Mouse (Mus musculus) forebrain, embryonic 16.5 days (tissue): Measurements from ENCODE around the gene Tapbp. TPM values are rescaled to one million over a fixed set of nuclear protein-coding genes. Genes with fewer than 3 reads are reported as not detected.

ENCODE experiments used
- ATAC-seq: fragments of 200-750 bp; cut with Nextera tagmentation; 2 replicates; pipeline ENCODE4 v1.8.0; 2017; ENCODE audit warnings: mild to moderate bottlenecking, moderate library complexity
- H3K27ac ChIP-seq: fragments of 300-500 bp; sonication (generic); 2 replicates; pipeline ENCODE4 v1.5.1; 2014; ENCODE audit warnings: low read length, control low read depth
- H3K27me3 ChIP-seq: fragments of 300-500 bp; sonication (generic); replicated peaks from 2 replicates; pipeline ENCODE4 v1.6.1; 2014; ENCODE audit warnings: low read length; ENCODE audit not compliant: control insufficient read depth, insufficient read depth
- H3K36me3 ChIP-seq: fragments of 300-500 bp; sonication (generic); 2 replicates; pipeline ENCODE4 v1.6.1; 2014; ENCODE audit not compliant: control insufficient read depth, insufficient read depth
- H3K4me1 ChIP-seq: fragments of 300-500 bp; sonication (generic); replicated peaks from 2 replicates; pipeline ENCODE4 v1.6.1; 2014; ENCODE audit warnings: low read length; ENCODE audit not compliant: control insufficient read depth, insufficient read depth
- H3K4me2 ChIP-seq: fragments of 300-500 bp; sonication (generic); 2 replicates; pipeline ENCODE4 v1.6.1; 2014; ENCODE audit warnings: mild to moderate bottlenecking, low read length, control low read depth
- H3K4me3 ChIP-seq: fragments of 300-500 bp; sonication (generic); replicated peaks from 2 replicates; pipeline ENCODE4 v1.5.1; 2014; ENCODE audit warnings: mild to moderate bottlenecking, low read length, control low read depth
- H3K9ac ChIP-seq: fragments of 300-500 bp; sonication (generic); replicated peaks from 2 replicates; pipeline ENCODE4 v1.6.1; 2014; ENCODE audit warnings: low read depth, low read length, control low read depth
- H3K9me3 ChIP-seq: fragments of 300-500 bp; sonication (generic); 2 replicates; pipeline ENCODE4 v1.6.1; 2016; ENCODE audit warnings: low read length; ENCODE audit not compliant: control insufficient read depth
- WGBS: fragments of 180-500 bp; shearing (Covaris S2); extraction: QIAGEN DNeasy Blood & Tissue Kit; methylation state at CpG from one replicate; pipeline ENCODE4 v1.1.7; 2014; 5-methylcytosine and 5-hydroxymethylcytosine counted together
- polyA plus RNA-seq: library from polyadenylated mRNA; unstranded; fragments of >200 nt; fragmentation: Nextera tagmentation; extraction: Ambion mirVana; gene quantifications from 2 replicates; pipeline ENCODE4 v1.2.1, GENCODE M21; 2015

Tapbp gene
- polyA plus RNA-seq, 1 experiment from 2014 or later: 13.7 TPM

DNA sequence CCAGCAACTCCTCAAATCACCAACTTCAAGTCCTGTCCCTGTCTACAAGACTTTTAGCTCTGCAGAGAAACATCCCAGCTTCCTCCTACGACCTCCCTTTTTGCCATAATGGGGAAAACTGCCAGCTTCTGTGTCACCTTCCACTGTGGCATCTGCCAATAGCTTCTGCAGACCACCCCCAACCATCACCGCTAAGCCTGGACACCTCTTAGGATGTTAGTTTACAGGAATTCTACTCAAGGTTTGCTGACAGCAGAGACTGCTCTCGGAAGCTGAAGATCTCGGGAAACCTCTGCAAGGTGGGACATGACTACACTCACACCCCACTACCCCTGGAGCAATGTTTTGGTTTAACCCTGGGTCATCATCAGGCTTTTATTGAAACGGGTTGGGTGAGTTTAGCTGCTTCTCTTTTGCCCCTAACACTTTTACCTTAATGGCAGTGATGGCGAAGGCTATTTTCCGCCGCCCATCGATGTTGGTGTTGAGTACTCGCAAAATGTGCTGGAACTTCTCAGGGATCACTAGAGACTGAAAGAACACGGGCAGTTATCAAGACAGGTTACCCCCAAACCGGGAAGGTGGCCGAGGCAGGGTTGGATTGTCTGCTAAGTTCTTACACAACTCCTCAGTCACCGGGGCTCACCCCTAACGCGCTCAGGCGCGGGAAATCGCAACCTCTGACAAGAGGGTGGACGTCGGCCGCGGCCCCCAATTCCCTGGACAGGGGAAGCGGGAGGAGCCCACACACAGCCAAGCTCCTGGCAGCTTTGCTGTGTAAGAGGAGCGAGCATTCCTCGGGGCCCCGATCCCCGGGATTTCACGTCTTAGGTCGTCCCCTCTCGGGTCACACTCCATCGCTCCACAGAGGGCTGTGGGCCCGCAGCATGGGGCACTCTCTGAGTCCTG is 39.2 kb downstream of the Tapbp start:
- H3K27me3 ChIP-seq: no peaks in the 10 kb centered on the region
- peaks cover 51% of the 10 kb centered on the region for H3K4me1 ChIP-seq
- WGBS: 2% methylated on average over 33 of the region's 33 CpGs
- H3K36me3 ChIP-seq: peaks cover 10% of the 10 kb centered on the region
- peak; percentile 39 for ATAC-seq
- H3K4me2 ChIP-seq: peak overlapping the region; percentile 82
- H3K9me3 ChIP-seq: no peaks in the 10 kb centered on the region
- peak overlapping the region; percentile 85 for H3K4me3 ChIP-seq
- H3K27ac ChIP-seq: peak overlapping the region; percentile 88
- H3K9ac ChIP-seq: peak overlapping the region; percentile 94

DNA sequence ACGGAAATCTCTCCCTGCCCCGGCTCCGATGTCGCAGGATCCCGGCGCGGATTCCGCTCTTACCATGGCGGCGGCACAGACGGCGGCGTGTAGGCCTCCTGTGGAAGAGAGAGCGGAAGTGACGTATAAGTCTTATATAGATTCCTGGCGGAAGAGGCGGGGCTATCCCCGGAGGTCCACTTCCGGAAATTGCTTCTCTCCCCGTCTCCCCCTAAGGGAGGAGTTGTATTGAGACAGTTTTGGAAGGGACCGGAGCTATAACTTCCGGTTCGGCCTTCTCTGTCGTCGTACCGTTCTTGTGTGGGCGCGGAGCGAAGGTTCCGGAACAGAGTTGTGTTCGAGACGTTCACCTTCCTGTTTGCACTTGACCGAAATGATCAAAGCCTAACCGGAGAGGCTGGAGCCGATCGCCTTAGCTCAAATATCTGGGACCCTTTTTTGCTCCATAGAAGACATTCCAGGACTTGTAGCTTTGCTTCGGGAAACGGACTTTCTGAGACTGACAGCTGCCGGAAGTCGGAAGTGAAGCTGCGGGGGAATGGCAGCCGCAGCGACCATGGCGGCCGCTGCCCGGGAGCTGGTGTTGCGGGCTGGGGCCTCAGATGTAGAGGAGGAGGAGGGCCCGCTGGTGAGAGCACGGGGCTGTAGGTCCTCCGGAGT is 40.0 kb downstream of the Tapbp start, which contains the start of the genes Vps52 and Rps18:
Gene Vps52, plus strand, starts transcription at position 258 of the 660 bp plus-strand sequence.
Gene Rps18, minus strand, starts transcription at position 447 of the 660 bp plus-strand sequence.
- Histone ChIP-seq H3K4me3 (peak within 1 kb of the TSS; percentile 85), H3K36me3 (peaks cover 12% of the 10 kb centered on the region), H3K27ac (peak within 1 kb of the TSS; percentile 88), H3K4me1 (peaks cover 43% of the 10 kb centered on the region), H3K9me3 (no peaks in the 10 kb centered on the region), H3K9ac (peak within 1 kb of the TSS; percentile 94), H3K27me3 (no peaks in the 10 kb centered on the region), H3K4me2 (peak within 1 kb of the TSS; percentile 82)
- under 1% methylated on average over 50 of the region's 50 CpGs for WGBS
- peak; percentile 91 for ATAC-seq

- 5% methylated on average over 10 of the region's 10 CpGs for WGBS
- Histone ChIP-seq H3K27ac (peak overlapping the region; percentile 87), H3K4me2 (peak overlapping the region; percentile 71), H3K9ac (peak overlapping the region; percentile 68), H3K4me1 (peaks cover 40% of the 10 kb centered on the region), H3K27me3 (no peaks in the 10 kb centered on the region), H3K4me3 (peak overlapping the region; percentile 85), H3K36me3 (peaks cover 12% of the 10 kb centered on the region), H3K9me3 (no peaks in the 10 kb centered on the region)
- no peak for ATAC-seq
Observed at GRCm38 (mm10) chr17:33956336-33956735, 40.6 kb downstream of the Tapbp start.

DNA sequence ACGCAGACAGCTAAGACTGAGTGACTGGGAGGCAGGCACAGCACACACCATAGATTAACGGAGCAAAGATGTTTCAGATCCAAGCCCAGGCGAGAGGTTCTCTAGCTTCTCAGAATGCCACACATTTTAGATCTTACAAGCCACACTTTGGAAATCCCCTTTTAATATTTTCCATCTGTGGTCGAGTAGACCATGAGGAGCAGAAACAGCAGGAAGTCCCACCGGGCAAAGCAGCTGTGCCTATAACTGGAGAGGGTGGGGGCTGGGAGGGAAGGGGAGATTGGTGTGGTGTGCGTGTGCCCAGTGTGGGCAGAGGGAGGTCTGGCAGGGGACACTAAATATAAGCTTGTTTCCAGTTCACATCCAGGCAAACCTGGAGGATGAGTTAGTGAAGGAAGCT is 41.8 kb downstream of the Tapbp start:
- H3K36me3 ChIP-seq: peaks cover 10% of the 10 kb centered on the region; the same call in 1 of the 2 replicates
- no peak overlapping the region for H3K4me2 ChIP-seq
- no peak overlapping the region for H3K4me3 ChIP-seq
- no peak overlapping the region for H3K27ac ChIP-seq
- H3K9me3 ChIP-seq: no peaks in the 10 kb centered on the region
- no peak for ATAC-seq
- H3K27me3 ChIP-seq: no peaks in the 10 kb centered on the region
- H3K9ac ChIP-seq: no peak overlapping the region
- H3K4me1 ChIP-seq: peaks cover 30% of the 10 kb centered on the region
- WGBS: 90% methylated on average over 6 of the region's 6 CpGs

DNA sequence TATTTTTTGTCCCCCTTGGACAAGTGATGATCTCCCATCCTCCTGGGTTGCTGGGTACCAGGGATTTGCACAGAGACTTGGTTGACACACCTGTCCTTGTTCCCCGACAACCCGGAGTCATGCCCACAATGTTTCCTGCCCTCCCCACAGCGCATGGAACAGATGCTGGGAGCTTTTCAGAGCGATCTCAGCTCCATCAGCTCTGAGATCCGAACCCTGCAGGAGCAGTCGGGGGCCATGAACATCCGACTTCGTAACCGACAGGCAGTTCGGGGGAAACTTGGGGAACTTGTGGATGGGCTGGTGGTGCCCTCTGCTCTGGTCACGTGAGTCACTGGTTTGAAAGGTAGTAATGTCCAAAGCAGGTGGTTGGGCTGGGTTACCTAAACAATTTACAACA is 42.8 kb downstream of the Tapbp start:
- H3K36me3 ChIP-seq: peaks cover 9% of the 10 kb centered on the region
- H3K27me3 ChIP-seq: no peaks in the 10 kb centered on the region
- H3K4me3 ChIP-seq: no peak overlapping the region
- no peak for ATAC-seq
- no peak overlapping the region for H3K9ac ChIP-seq
- 95% methylated on average over 11 of the region's 11 CpGs for WGBS
- H3K27ac ChIP-seq: no peak overlapping the region
- H3K4me2 ChIP-seq: no peak overlapping the region
- H3K4me1 ChIP-seq: peaks cover 21% of the 10 kb centered on the region
- no peaks in the 10 kb centered on the region for H3K9me3 ChIP-seq

DNA sequence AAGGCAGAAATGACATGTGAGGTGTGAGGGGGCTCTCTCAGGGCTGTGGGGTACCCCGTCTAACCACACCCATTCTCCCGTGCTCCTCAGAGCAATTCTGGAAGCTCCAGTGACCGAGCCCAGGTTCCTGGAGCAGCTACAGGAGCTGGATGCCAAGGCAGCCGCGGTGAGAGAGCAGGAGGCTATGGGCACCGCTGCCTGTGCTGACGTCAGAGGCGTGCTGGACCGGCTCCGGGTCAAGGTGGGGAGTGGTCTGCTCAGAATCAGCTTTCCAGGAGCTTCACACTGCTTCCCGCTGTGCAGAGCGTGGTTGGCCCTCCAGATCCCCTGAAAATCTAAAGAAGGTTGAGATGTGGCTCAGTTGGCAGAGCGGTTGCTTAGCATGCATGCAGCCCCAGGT is 43.4 kb downstream of the Tapbp start:
- no peak for ATAC-seq
- 95% methylated on average over 13 of the region's 13 CpGs for WGBS
- Histone ChIP-seq H3K27ac (no peak overlapping the region), H3K4me2 (no peak overlapping the region), H3K36me3 (peaks cover 10% of the 10 kb centered on the region), H3K27me3 (no peaks in the 10 kb centered on the region), H3K9me3 (no peaks in the 10 kb centered on the region), H3K4me3 (no peak overlapping the region), H3K4me1 (peaks cover 14% of the 10 kb centered on the region), H3K9ac (no peak overlapping the region)

- Histone ChIP-seq H3K27ac (no peak overlapping the region), H3K9ac (no peak overlapping the region), H3K4me3 (no peak overlapping the region), H3K27me3 (no peaks in the 10 kb centered on the region), H3K4me2 (no peak overlapping the region), H3K4me1 (peaks cover 6% of the 10 kb centered on the region), H3K9me3 (no peaks in the 10 kb centered on the region), H3K36me3 (peaks cover 10% of the 10 kb centered on the region)
- 93% methylated on average over 15 of the region's 15 CpGs for WGBS
- ATAC-seq: no peak
Observed at GRCm38 (mm10) chr17:33959948-33960347, 44.2 kb downstream of the Tapbp start.

DNA sequence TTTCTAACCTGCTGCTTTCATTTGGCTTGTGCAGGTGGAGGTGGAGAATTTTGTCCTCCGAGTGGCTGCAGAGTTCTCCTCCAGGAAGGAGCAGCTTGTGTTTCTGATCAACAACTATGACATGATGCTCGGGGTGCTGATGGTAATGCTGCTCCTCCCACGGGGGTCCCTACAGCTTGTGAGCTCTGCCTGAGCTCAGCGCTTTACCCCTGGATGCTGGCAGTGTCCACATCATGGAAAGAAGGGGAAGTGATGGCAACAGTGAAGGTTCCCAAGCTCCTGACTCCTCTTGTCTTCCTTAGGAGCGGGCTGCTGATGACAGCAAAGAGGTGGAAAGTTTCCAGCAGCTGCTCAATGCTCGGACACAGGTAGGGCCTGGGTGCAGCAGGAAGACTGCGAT is 47.2 kb downstream of the Tapbp start:
- no peak overlapping the region for H3K9ac ChIP-seq
- no peak overlapping the region for H3K27ac ChIP-seq
- H3K4me2 ChIP-seq: no peak overlapping the region
- no peak for ATAC-seq
- no peaks in the 10 kb centered on the region for H3K27me3 ChIP-seq
- peaks cover 12% of the 10 kb centered on the region for H3K36me3 ChIP-seq
- H3K4me1 ChIP-seq: no peaks in the 10 kb centered on the region
- no peaks in the 10 kb centered on the region for H3K9me3 ChIP-seq
- H3K4me3 ChIP-seq: no peak overlapping the region
- WGBS: 91% methylated on average over 7 of the region's 7 CpGs

- H3K9me3 ChIP-seq: no peaks in the 10 kb centered on the region
- no peak for ATAC-seq
- no peaks in the 10 kb centered on the region for H3K4me1 ChIP-seq
- H3K9ac ChIP-seq: no peak overlapping the region
- H3K36me3 ChIP-seq: peaks cover 9% of the 10 kb centered on the region
- no peaks in the 10 kb centered on the region for H3K27me3 ChIP-seq
- no peak overlapping the region for H3K4me3 ChIP-seq
- H3K4me2 ChIP-seq: no peak overlapping the region
- WGBS: 92% methylated on average over 17 of the region's 17 CpGs
- no peak overlapping the region for H3K27ac ChIP-seq
Observed at GRCm38 (mm10) chr17:33965082-33965845, 49.6 kb downstream of the Tapbp start.
